Mouse (Mus musculus): Measurements from ENCODE around the gene Palm. TPM values are rescaled to one million over a fixed set of nuclear protein-coding genes. Genes with fewer than 3 reads are reported as not detected.

Gene Palm
- total RNA-seq, 2 experiments from 2014 or later = 293 to 312 TPM

- intact Hi-C loops (cut with DNase I) = no loop called here
- Histone ChIP-seq H3K27ac (no peak overlapping the region; the same call in 1 of the 2 replicates), H3K4me3 (no peak overlapping the region)
- TF ChIP-seq CTCF (IDR thresholded peaks at IDR 0.05) = no peak
- DNase-seq (ENCODE audit: extremely low spot score in 1 of 2, low spot score in 2 of 2) = no peak
Measured at GRCm38 (mm10) chr10:79861230-79862048, 68.1 kb downstream of the Palm start.

GRCm38 (mm10) chr10:79862049-79862788, 68.8 kb downstream of the Palm start:
- no peak for DNase-seq (ENCODE audit: extremely low spot score in 1 of 2, low spot score in 2 of 2)
- intact Hi-C loops (cut with DNase I) = no loop called here
- Histone ChIP-seq H3K4me3 (no peak overlapping the region), H3K27ac (no peak overlapping the region)
- no peak for TF ChIP-seq CTCF (IDR thresholded peaks at IDR 0.05)

- no peak for TF ChIP-seq CTCF (IDR thresholded peaks at IDR 0.05)
- H3K4me3 ChIP-seq = no peak overlapping the region
- intact Hi-C loops (cut with DNase I) = no loop called here
- DNase-seq (ENCODE audit: extremely low spot score in 1 of 2, low spot score in 2 of 2) = peak in 1 of 2 experiments; percentile 14
- no peak overlapping the region for H3K27ac ChIP-seq
Measured at GRCm38 (mm10) chr10:79862925-79863324, 69.6 kb downstream of the Palm start.

- no peak for TF ChIP-seq CTCF (IDR thresholded peaks at IDR 0.05)
- Histone ChIP-seq H3K4me3 (no peak overlapping the region), H3K27ac (no peak overlapping the region)
- intact Hi-C loops (cut with DNase I) = no loop called here
- DNase-seq (ENCODE audit: extremely low spot score in 1 of 2, low spot score in 2 of 2) = no peak
Measured at GRCm38 (mm10) chr10:79864351-79865188, 71.2 kb downstream of the Palm start.

- no peak for DNase-seq (ENCODE audit: extremely low spot score in 1 of 2, low spot score in 2 of 2)
- intact Hi-C loops (cut with DNase I) = no loop called here
- H3K4me3 ChIP-seq = no peak overlapping the region
- TF ChIP-seq CTCF (IDR thresholded peaks at IDR 0.05) = no peak
- no peak overlapping the region for H3K27ac ChIP-seq
Measured at GRCm38 (mm10) chr10:79865189-79865601, 71.8 kb downstream of the Palm start.

GRCm38 (mm10) chr10:79865801-79866295, 72.5 kb downstream of the Palm start:
- H3K27ac ChIP-seq = no peak overlapping the region

GRCm38 (mm10) chr10:79866601-79867000, 73.2 kb downstream of the Palm start:
- TF ChIP-seq CTCF (IDR thresholded peaks at IDR 0.05) = no peak
- intact Hi-C loops (cut with DNase I) = no loop called here
- no peak for DNase-seq (ENCODE audit: extremely low spot score in 1 of 2, low spot score in 2 of 2)
- H3K4me3 ChIP-seq = no peak overlapping the region
- H3K27ac ChIP-seq = no peak overlapping the region

More at GRCm38 (mm10) chr10:79865801-79866295, 72.5 kb downstream of the Palm start:
- intact Hi-C loops (cut with DNase I) = no loop called here
- TF ChIP-seq CTCF (IDR thresholded peaks at IDR 0.05) = no peak; the same call in 1 of the 2 replicates
- no peak for DNase-seq (ENCODE audit: extremely low spot score in 1 of 2, low spot score in 2 of 2)
- no peak overlapping the region for H3K4me3 ChIP-seq

Small RNA genes within 50 kb of the gene (microRNA-seq; reads per million reads assigned to microRNA genes)
- gene Mir6910 = 0 reads per million in 2 experiments

Other genes starting within 250 kb of the Palm start
- gene Mier2, start 238.4 kb upstream of the Palm start, total RNA-seq (2021) = 10 to 100 TPM; 51.2 to 54.9 TPM
- 1 to 10 TPM in 1 of 2 experiments, under 1 TPM in 1; 0.87 to 1.4 TPM for gene Theg, start 206.2 kb upstream of the Palm start, total RNA-seq (2021)
- 10 to 100 TPM; 16.8 to 17.1 TPM for gene C2cd4c, start 179.5 kb upstream of the Palm start, total RNA-seq (2021)
- gene Shc2, start 155.7 kb upstream of the Palm start, total RNA-seq (2021) = 10 to 100 TPM; 47.8 to 48.1 TPM
- under 1 TPM in 1 of 2 experiments, not detected in 1; 0.27 TPM for gene Odf3l2, start 147.8 kb upstream of the Palm start, total RNA-seq (2021)
- gene Madcam1, start 129.0 kb upstream of the Palm start, total RNA-seq (2021) = not detected
- gene Tpgs1, start 124.2 kb upstream of the Palm start, total RNA-seq (2021) = 10 to 100 TPM; 79.3 to 80.6 TPM
- 10 to 100 TPM; 80.7 to 84.8 TPM for gene Cdc34, start 111.4 kb upstream of the Palm start, total RNA-seq (2021)
- gene Gzmm, start 104.6 kb upstream of the Palm start, total RNA-seq (2021) = 1 to 10 TPM; 2.1 to 4.0 TPM
- gene Bsg, start 89.1 kb upstream of the Palm start, total RNA-seq (2021) = 100 to 1,000 TPM; 539 to 573 TPM
- gene Hcn2, start 76.9 kb upstream of the Palm start, total RNA-seq (2021) = 100 to 1,000 TPM; 129 to 142 TPM
- 10 to 100 TPM; 45.1 to 51.6 TPM for gene Polrmt, start 47.0 kb upstream of the Palm start, total RNA-seq (2021)
- gene Fgf22, start 38.5 kb upstream of the Palm start, total RNA-seq (2021) = 1 to 10 TPM; 4.5 to 4.8 TPM
- gene Rnf126, start 26.6 kb upstream of the Palm start, total RNA-seq (2021) = 10 to 100 TPM; 93.3 to 97.5 TPM
- gene Fstl3, start 16.3 kb upstream of the Palm start, total RNA-seq (2021) = 1 to 10 TPM; 2.5 to 2.6 TPM
- under 1 TPM; 0.58 to 0.75 TPM for gene Prss57, start 2.6 kb upstream of the Palm start, total RNA-seq (2021)
- under 1 TPM; 0.59 to 0.89 TPM for gene Misp, start 27.4 kb downstream of the Palm start, total RNA-seq (2021)
- 10 to 100 TPM; 55.5 to 61.7 TPM for gene Ptbp1, start 60.9 kb downstream of the Palm start, total RNA-seq (2021)
- gene Prtn3, start 80.9 kb downstream of the Palm start, total RNA-seq (2021) = 1 to 10 TPM; 1.7 to 2.6 TPM
- 10 to 100 TPM; 51.8 to 63.0 TPM for gene Plppr3, start 81.1 kb downstream of the Palm start, total RNA-seq (2021)
- gene Elane, start 92.7 kb downstream of the Palm start, total RNA-seq (2021) = not detected
- not detected for gene Cfd, start 97.3 kb downstream of the Palm start, total RNA-seq (2021)
- gene Med16, start 115.4 kb downstream of the Palm start, total RNA-seq (2021) = 10 to 100 TPM; 55.3 to 55.5 TPM
- gene Gm26602, start 117.3 kb downstream of the Palm start, total RNA-seq (2021) = not detected
- gene Kiss1r, start 123.4 kb downstream of the Palm start, total RNA-seq (2021) = 1 to 10 TPM; 6.6 to 9.1 TPM
- 100 to 1,000 TPM; 318 to 346 TPM for gene R3hdm4, start 127.6 kb downstream of the Palm start, total RNA-seq (2021)
- gene Arid3a, start 133.5 kb downstream of the Palm start, total RNA-seq (2021) = 1 to 10 TPM; 5.7 to 10.0 TPM
- 10 to 100 TPM; 45.4 to 49.4 TPM for gene Wdr18, start 166.6 kb downstream of the Palm start, total RNA-seq (2021)
- gene Grin3b, start 177.1 kb downstream of the Palm start, total RNA-seq (2021) = under 1 TPM; 0.14 to 0.20 TPM
- 100 to 1,000 TPM; 122 to 126 TPM for gene Tmem259, start 190.8 kb downstream of the Palm start, total RNA-seq (2021)
- 1 to 10 TPM; 5.6 to 8.0 TPM for gene Cnn2, start 195.0 kb downstream of the Palm start, total RNA-seq (2021)
- 10 to 100 TPM; 13.5 to 13.8 TPM for gene Abca7, start 202.9 kb downstream of the Palm start, total RNA-seq (2021)
- gene Arhgap45, start 223.1 kb downstream of the Palm start, total RNA-seq (2021) = 1 to 10 TPM; 3.5 TPM
- 10 to 100 TPM; 73.0 to 76.0 TPM for gene Polr2e, start 246.2 kb downstream of the Palm start, total RNA-seq (2021)

Measured in left cerebral cortex, adult 2 months (tissue).